Mouse (Mus musculus): ENCODE measurements around the gene Eif2ak4.

The Eif2ak4 gene

DNA sequence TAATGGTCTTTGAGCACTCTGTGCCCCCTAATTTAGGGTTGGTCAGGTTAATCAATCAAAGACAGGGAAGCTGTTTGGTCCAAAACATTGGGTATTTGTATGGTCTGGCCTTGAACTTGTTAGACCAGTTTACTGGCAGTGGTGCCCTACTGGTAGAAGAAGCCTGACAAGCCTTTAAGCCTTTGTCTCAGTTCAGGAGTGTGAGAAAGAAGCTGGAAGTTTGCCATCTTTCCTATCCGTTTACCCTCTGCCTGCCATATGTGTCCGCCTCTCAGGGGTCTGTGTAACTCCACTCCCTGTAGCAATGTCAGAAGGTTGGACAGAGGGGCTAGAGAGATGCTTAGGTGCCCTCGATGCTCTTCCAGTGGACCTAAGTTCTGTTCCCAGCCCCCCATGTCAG, 76.0 kb downstream of the Eif2ak4 start:
- DNase-seq (ENCODE audit: low spot score), result no peak

DNA sequence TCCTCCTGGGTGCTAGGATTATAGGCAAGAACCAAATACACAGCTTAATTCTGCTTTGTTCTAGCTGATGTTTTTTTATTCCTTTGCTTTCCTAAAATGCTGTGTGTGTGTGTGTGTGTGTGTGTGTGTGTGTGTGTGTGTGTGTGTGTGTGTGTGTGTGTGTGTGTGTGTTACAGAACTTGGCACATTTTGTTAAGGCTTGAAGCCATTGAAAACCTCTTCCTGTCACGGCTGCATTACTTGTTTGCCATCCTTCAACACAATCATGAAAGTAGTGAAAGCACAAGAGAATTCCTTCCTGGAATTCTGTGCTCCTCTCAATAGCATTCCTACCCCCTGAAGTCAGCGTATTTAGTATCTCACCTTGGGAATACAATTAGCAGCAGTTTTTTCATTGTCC, 77.5 kb downstream of the Eif2ak4 start:
- DNase-seq (ENCODE audit: low spot score), result no peak

DNA sequence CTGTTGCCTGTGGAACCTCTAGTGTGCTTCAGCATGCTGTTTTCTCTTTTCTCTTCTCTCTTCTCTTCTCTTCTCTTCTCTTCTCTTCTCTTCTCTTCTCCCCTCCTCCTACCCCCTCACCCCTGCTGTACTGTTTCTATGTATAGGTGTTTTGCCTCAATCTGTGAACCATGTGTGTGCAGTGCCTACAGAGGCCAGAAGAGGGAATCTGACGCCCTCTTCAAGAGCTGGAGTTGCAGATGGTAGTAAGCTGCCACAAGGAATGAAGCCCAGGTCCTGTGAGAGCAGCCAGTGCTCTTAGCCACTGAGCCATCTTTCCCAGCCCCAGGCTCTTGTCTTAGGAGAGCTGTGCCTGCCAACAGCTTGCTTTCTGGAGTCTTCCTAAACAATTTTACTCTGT, 78.2 kb downstream of the Eif2ak4 start:
- no peak for DNase-seq (ENCODE audit: low spot score)

DNA sequence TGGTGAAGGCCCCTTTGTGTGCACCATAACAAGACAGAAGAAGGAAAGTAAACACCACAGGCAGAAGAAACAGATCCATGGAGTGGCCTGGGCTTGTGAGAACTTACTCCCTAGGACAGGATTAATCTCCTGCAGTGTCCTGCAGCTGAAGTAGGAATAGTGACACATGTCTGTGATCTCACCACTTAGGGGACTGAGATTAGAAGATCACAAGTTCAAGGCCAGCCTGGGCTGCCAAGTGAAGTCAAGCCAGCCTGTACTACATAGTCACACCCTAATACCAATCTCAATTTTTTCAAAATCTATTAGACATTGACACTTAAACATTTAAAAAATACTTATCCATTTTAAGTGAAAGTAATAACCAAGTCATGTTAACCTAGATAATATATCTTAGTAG, 79.9 kb downstream of the Eif2ak4 start:
- no peak for DNase-seq (ENCODE audit: low spot score)

DNA sequence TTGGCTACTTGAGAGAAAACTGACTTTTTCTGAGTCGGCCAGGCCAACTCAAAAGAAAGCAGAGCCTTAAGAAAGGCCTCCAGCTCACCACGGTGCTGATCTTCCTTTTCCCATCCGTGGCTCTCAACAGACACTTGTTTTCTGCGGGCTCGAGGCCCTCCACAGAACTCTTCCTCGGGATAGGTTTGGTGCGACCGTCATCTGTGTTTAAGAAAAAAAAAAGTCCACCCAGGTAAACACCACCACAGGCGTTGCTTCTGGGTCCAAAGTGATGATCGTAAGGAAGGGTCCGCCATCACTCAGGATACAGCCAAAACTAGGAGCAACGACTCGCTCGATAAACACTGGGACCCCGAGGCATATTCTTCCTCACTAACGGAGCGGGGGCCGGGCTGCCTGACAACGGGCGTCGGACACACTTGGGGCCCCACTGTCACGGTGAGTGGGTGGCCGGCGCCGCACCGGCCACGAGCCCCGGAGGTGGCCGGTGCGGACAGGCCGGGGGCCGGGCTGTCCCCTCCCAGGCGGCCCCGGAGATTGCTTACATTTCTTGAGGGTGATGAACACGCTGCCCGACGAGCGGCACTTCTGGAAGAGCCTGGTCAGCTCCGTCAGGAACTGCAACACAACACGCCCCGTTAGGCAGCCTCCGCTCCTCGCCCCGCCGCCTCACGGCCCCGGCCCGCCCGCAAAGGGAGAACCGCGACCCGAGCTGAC, 90.6 kb downstream of the Eif2ak4 start:
- DNase-seq (ENCODE audit: low spot score), result no peak

DNA sequence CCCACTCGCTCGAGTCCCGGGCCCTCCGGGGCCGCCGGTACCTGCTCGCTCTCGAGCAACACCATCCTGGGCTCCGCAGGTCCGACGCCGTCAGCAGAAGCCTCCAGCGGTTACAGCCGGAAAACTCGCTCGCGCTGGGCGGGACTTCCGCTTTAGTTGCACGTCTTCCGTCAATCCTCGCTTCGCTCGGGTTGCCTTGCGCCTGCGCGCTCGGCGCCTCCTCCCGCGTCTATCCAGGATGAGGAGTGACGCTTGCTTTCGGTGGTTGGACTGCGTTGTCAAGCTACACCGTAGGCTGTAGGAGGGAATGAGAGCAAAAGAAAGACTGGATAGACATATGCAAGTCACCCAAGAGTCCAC, 91.1 kb downstream of the Eif2ak4 start, which contains the start of gene Srp14:
Srp14 (minus strand) TSS at position 162 of the 360 bp plus-strand sequence.
- peak; percentile 87 for DNase-seq (ENCODE audit: low spot score)

DNA sequence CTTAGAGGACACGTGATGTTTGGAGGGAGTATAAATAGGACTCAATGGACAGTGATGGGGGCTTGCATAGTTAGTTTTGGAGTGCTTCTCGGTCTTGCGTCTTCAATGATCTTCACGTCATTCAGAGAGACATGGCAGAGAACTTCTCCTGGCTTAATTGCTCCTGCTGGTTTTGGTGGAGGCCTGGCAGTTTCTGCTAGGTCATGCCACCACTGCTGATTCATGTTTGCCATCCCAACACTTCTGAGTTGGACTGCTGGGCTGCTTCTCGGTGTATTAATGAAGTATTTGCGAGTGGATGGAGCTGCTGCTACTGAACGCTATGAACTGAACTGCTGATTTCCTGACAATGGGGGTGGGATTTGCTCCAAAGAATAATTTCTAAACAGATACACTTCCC, 92.5 kb downstream of the Eif2ak4 start:
- no peak for DNase-seq (ENCODE audit: low spot score)

DNA sequence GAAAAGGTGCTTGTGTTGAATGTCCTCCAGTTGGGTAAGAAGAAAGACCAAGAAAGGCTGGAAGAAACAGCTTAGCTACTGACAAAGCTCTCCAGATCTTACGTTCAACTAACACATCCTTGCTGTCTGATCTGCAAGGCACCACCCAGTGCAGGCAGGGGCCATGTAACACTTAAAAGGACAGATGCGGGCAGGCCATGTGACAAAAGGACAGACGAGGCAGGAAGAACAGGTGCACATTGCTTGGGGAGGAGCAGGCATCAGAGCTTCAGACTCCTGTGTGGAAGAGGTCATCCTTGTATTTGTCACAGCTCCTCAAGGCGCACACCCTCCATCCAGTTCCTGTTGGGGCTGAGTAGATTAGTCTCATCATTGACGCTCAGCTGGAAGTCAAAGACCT, 94.6 kb downstream of the Eif2ak4 start:
- no peak for DNase-seq (ENCODE audit: low spot score)

DNA sequence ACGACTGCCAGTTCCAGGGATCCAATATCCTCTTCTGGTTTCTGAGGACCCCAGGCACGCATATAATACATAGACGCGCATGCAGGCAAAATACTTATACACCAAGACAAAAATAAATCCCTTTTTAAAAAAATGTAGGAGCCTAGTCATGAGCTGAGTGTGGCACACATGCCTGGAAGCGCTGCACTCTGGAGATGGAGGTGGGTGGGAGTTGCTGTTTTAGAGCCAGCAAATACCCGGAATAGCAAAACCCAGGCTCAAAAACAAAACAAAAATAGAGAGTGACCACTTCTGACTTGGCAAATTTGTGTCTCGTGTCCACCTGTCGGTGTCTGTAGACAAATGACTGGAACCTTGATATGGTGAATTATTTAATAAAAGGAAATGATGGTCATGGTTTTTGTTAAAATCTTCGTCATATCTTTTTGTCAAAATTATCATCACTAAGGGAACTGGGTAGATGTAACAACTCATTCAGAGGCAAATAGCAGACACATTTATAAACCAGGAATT, 96.0 kb downstream of the Eif2ak4 start:
- no peak for DNase-seq (ENCODE audit: low spot score)

DNA sequence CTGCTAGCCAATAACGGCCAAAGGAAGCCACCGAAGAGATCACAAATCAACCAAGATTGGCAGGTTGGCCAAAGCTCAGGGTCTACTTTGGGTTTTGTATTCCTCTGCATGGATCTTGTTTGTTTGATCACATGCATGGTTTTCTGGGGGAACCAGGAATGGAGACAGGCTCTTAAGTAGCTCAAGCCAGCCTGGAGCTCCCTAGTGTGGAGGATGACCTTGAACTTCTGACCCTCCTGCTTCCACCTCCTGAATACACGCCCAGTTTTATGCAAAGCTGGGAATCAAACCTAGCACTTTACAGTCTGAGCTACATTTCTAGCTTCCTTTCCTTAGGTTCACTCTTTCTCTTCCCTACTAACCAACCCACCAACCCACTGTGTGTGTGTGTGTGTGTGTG, 97.0 kb downstream of the Eif2ak4 start:
- no peak for DNase-seq (ENCODE audit: low spot score)

DNA sequence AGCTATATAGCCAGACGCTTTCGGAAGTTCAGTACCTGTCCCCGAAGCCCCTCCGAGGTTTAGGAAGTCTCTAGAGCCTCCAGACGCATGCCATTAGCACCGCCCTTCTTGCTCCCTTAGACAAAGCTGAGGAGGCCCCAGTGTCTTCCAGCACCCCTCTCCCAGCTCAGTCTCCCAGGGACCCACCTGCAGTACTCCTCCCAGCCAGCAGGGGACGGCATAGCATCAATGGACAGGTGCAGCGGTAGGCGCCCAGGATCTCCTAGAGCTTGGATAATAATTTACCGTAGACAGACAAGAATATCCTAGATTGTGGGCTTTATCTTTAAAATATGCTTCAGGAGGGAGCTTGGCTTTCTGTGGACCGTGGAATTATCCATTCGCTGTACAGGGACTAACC, 98.5 kb downstream of the Eif2ak4 start:
- DNase-seq (ENCODE audit: low spot score), result peak; percentile 52

DNA sequence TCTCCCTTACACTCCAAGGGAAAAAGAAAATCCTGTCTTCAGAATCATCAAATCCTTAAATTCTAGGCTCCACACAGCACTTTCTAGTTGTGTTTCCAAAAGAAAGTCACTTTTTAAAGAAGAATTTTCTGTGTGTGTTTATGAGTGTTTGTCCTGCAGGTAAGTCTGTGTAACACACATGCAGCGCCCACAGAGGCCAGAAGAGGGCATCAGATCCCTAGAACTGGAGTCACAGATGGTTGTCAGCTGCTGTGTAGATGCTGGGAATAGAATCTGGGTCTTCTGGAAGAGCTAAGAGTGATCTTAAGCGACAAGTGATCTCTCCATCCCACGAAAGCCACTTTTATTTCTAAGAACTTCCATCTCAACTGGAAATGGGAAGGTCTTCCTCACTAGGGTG, 99.4 kb downstream of the Eif2ak4 start:
- DNase-seq (ENCODE audit: low spot score), result no peak

DNA sequence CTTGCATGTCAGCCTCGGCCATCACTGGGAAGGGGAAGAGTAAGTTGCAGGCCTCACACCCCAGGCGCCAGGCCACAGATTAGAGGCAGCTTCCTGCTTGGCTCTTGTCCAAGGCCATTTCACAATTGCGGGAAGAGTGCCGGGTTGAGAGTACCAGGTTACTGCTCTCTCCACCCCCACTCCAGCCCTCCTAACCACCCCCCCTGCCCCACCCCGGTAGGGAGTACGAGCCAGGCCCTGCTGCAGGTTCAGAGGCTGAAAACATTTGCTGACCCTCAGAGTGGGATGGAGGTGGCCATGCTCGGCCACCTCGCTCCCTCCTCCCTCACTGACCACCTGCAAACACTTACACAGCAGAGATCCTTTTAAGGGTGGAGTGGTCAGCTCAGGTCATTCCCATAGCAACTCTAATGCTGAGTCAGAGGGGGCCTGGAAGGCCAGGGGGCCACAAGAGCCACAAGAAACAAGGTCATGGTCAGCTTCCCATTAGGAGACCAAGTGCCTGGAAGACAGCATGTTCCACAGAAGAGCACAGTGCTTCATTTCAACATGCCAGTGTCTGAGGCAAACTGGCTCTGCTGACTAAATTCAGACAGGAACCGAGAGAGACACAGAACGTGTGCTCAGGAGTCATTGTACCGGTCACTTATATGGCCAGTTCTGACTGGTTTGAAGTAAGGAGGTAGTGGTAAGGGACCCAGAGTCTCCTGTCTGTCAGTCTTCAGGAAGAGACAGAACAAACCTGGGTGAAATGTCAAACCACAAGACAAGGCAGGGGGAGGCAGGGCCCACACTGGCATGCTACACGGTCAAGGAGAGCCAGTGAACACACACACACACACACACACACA, 102.0 kb downstream of the Eif2ak4 start:
- DNase-seq (ENCODE audit: low spot score), result peak; percentile 71

DNA sequence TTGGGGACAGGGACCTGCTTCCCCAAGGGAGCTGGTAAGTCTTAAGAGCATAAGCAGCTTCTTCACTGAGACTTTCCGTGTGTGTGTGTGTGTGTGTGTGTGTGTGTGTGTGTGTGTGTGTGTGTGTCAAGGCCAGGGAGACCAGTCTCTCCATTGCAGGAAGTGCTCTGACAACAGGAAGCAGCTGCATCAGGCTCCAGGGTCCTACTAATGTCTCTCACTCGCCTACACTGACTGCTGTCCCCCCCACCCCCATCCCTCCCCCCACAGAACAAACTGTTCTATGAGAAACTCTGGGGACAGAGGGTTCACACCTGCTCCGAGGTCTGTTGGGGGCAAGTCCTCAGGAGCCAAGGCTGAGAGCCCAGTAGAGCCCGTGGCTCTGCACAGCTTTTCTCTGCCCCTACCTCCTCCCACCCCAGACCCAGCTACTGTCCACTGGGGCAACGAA, 102.9 kb downstream of the Eif2ak4 start:
- no peak for DNase-seq (ENCODE audit: low spot score)

DNA sequence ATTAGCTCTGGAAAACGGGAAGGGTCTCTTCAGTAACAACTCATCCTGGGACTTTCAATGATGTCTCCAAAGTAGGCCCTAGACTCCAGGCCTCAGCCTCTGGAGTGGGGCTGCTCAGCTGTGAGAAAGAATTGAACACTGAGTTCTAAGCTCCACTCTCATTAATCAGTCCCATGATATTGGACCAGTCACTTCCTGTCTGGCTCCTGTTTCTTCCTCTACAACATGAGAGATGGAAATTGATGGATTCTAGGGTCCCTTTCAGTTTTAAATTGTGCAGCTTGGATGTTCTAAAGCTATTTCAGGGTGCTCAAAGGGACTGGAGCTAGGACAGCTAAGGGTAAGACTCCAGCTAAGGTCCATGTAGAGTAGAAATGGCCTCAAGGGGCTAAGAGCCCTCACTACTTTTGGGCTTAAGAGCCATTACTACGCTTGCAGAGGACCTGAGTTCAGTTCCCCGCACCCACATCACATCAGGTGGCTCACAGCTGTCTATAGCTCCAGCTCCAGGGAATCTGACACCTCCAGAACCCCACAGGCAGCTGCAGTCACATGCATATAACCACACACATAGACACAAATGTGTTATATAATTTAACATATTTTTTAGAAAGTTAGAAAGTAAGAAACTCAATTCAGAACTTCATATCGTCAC, 103.5 kb downstream of the Eif2ak4 start:
- DNase-seq (ENCODE audit: low spot score), result no peak

DNA sequence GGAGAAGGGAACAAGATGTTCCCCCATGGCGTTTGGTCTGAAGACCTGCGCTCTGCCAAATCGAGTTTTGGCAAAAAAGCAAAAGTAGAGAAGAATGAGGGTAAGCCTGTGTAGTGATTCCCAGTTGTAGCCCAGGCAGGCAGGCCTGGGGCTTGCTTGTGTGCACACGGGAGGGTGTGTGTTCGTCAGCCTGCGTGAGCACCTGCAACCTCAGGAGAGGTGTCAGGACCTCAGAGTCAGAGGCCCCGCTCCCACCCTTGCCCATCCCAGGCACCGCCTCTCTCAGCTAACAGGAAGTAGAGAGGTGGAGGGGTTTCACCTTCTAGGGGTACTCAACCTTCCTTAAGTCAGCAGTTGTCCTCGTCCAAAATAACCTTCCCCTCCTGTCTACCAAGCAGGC, 106.6 kb downstream of the Eif2ak4 start:
- DNase-seq (ENCODE audit: low spot score), result no peak

DNA sequence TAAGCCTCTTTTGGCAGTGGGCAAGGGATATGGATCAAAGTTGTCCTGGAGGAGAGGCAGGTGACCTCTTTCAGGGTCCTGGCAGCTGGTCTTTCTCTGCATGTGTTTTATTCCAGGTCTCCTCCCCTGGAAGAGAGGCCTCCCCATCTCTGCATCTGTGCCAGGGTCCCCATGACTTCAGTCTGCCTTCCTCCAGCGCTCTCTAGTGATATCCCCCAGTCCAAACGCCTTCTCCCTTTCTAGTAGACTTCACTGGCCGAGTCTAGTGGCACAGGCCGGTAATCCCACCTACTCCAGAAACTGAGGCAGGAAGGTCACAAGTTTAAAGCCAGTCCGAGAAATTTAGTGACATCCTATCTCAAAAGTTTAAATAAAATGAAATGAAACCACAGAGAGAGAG, 109.5 kb downstream of the Eif2ak4 start:
- DNase-seq (ENCODE audit: low spot score), result no peak

DNA sequence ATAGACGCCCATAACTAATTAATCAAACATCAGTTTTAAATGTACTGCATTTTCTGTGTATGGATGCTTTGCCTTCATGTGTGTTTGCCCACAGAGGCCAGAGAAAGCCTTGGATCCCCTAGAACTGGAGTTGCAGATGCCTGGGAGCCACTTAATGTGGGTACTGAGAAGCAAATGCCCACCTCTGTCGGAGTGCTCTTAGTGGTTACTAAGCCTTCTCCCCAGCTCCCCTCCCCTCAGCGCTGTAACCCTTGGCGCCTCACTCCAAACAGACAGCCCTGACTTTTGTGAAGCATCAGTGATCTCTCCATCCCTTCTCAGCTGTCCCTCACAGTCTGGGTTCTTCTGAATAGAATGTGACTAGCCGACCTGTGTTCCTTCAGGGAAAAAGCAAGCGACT, 110.1 kb downstream of the Eif2ak4 start:
- DNase-seq (ENCODE audit: low spot score), result no peak

DNA sequence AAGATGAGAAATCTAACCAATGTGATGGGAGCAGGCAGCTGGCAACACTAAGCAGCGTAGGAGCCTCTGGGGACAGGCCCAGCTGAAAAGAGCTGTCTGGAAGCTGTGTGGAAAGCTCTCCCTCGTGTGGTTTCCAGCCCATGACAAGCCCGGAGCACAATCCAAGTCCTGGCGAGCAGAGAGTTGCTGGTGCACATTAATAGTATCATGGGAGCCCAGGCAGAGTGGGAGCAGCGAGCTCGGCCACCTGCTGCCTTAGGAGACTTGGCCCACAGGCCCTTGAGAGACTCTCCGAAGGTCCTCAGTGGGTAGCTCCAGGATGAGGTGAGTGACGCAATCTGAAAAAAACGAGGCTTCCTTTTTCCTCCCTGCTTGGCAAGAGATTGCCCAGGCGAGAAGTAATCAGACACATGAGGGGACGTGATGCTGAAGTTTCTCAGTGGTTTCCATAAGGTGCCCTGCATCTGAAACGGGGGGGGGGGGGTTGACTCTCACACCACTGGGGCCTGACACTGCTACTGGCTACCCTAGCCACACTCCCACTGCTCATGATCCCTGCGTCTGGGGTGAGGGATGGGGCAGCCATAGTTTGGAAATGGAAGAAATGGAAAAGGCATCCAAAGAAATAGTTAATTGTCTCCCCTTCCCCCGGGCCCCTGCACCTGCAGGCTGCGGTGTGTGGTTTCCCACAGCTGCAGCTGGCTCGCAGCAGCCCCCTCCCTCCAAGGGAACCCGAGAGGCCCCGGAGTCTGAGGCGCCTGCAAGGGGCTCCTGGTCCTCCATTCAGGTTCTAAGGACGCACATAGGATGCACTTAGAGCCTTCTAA, 110.9 kb downstream of the Eif2ak4 start:
- DNase-seq (ENCODE audit: low spot score), result no peak

DNA sequence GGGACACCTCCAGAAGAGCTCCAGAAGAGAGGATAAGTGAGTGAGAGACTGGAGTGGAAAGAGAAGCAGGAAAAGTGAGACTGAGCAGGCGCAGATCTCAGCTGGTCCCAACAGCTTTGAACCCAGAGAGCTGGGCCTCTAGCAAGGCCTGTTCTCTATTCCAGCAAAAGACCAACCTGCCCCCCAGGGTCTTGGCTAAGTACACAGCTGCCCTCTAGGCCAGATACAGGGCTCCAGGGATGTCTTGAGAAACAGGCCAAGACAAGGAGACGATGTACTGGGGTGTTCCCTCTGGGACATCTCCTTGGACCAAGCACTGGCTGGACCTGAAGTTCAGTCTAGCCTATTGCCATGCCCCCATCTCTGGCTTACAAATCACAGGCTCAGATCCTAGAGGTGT, 111.8 kb downstream of the Eif2ak4 start:
- no peak for DNase-seq (ENCODE audit: low spot score)

DNA sequence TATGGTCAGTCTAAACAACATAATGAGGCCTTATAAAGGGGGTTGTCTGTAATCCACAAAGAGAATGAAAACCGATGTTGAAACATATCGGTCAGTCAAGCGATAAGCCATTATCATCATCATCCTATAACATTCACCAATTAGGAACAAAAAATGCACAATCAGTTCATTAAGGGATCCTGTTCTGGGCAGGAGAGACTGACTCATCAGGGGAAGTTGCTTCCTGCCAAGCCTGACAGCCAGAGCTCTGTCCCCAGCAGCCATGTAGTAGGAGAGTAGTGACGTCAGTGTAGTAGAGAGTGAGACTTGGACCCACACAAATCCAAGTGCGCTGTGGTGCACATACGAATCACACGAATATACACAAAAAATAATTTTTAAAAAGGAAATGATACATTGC, 118.7 kb downstream of the Eif2ak4 start:
- no peak for DNase-seq (ENCODE audit: low spot score)
